Mouse (Mus musculus) G1E (cell line): ENCODE results near the gene Cic. TPM values are rescaled to one million over a fixed set of nuclear protein-coding genes. Genes with fewer than 3 reads are reported as not detected.
A peak's percentile ranks its signal among the peaks of the same experiment; 100 is the strongest.

Experiments used
- ATAC-seq: 2 replicates; pipeline ENCODE4 v1.8.0; 2016; ENCODE audit warnings: mild to moderate bottlenecking; ENCODE audit not compliant: insufficient number of reproducible peaks, poor library complexity, low FRiP score, severe bottlenecking; ENCODE audit errors: extremely low read depth
- DNase-seq: peaks from one replicate; pipeline ENCODE4 v3.0.0; 2012; ENCODE audit warnings: low spot score
- H3K27me3 ChIP-seq: 2 replicates; pipeline ENCODE4 v1.6.1; 2012; ENCODE audit warnings: mild to moderate bottlenecking, low read length, inconsistent platforms; ENCODE audit not compliant: insufficient read depth
- H3K36me3 ChIP-seq: replicated peaks from 2 replicates; pipeline ENCODE3; 2012; ENCODE audit warnings: mild to moderate bottlenecking, inconsistent platforms
- H3K4me1 ChIP-seq: 2 replicates; pipeline ENCODE4 v1.6.1; 2012; ENCODE audit warnings: low read depth, low read length, inconsistent platforms, mixed read lengths; ENCODE audit not compliant: insufficient read depth
- H3K4me3 ChIP-seq: 2 replicates; pipeline ENCODE4 v1.5.1; 2012; ENCODE audit warnings: low read depth, mild to moderate bottlenecking, inconsistent platforms, low read length, moderate library complexity, mixed read lengths
- H3K9me3 ChIP-seq: replicated peaks from 2 replicates; pipeline ENCODE4 v1.6.1; 2012; ENCODE audit warnings: inconsistent platforms
- CTCF ChIP-seq: IDR thresholded peaks from 2 replicates; pipeline ENCODE4 v1.5.1; 2012; ENCODE audit warnings: low read depth, low read length, inconsistent platforms, mixed read lengths
- GATA1 ChIP-seq: IDR thresholded peaks from 2 replicates; pipeline ENCODE4 v1.6.1; 2012; ENCODE audit warnings: borderline replicate concordance, low read length, inconsistent platforms, mixed read lengths
- GATA2 ChIP-seq: IDR thresholded peaks from 2 replicates; pipeline ENCODE4 v1.6.1; 2012; ENCODE audit warnings: low read depth, low read length, inconsistent platforms, borderline replicate concordance
- POLR2AphosphoS5 ChIP-seq: IDR thresholded peaks from 2 replicates; pipeline ENCODE4 v1.6.1; 2012; ENCODE audit warnings: low read depth, low read length, inconsistent platforms; ENCODE audit not compliant: insufficient replicate concordance
- TAL1 ChIP-seq: conservative IDR thresholded peaks from 2 replicates; pipeline ENCODE4 v1.6.1; 2012; ENCODE audit warnings: low read depth, low read length, inconsistent platforms, mixed read lengths
- polyA plus RNA-seq: library from polyadenylated mRNA; stranded (reverse); fragments of >175 nt; gene quantifications from 2 replicates; pipeline ENCODE4 v1.2.3, GENCODE M21; 2012
- total RNA-seq, 2 experiments: library from RNA; stranded (forward) in 1 of 2; stranded (reverse) in 1 of 2; fragments of 200-1000 nt in 1 of 2; fragments of >200 nt in 1 of 2; fragmentation: Nextera tagmentation in 1 of 2; gene quantifications; 2 replicates each; pipeline ENCODE4 v1.2.3; 2014 to 2017

Cic gene
- total and polyA plus RNA-seq, 3 experiments, result 32.2 to 382 (median 160) TPM

DNA sequence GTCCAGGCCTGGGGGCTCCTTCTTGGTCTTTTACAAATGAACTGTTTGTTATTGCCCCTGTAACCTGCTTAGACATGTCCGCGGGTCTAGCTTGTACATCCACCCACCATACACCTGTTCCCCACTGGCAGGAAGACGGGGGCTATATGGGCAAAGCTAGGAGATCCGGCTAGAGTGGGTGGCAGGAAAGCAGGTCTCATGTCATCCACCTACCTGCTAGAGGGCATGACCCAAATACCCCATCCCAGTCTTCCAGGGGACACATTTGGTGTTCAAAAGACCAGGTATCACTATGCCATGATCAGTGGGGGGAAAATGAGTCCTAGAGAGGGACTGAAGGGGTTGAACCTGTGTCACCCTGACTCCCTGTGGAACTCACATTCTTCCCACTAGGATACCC lies 9.9 kb downstream of the Cic start:
- Histone ChIP-seq H3K27me3 (no peaks in the 10 kb centered on the region), H3K36me3 (peaks cover 52% of the 10 kb centered on the region), H3K9me3 (no peaks in the 10 kb centered on the region), H3K4me3 (peak overlapping the region; percentile 75; the same call in 1 of the 2 replicates), H3K4me1 (peaks cover 90% of the 10 kb centered on the region)
- TF ChIP-seq CTCF (no peak), POLR2AphosphoS5 (no peak), GATA1 (no peak), TAL1 (no peak), GATA2 (no peak)
- DNase-seq (no peak), ATAC-seq (no peak)

DNA sequence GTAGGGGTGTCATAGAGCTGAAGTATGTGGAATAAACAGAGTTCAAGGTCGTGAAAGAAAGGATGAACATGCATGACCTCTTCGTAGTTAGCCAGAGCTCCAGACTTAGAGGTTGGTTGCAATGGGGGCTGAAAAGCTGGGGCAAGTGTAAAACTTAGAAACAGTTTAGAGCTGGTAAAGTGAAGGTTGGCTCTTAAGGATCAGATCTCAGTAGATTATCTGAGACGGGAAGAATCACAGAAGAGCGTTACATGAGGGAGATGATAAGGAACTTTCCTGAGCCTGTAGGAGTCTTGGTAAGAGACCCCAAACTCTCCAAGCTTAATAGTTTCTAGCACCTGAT lies 10.5 kb downstream of the Cic start:
- peak overlapping the region; percentile 75 for H3K4me3 ChIP-seq
- ATAC-seq (no peak), DNase-seq (no peak)
- TF ChIP-seq POLR2AphosphoS5 (no peak), CTCF (0 out of 2 replicates have a peak, but pooled peaks have one; percentile 14)
- H3K36me3 ChIP-seq, result peaks cover 46% of the 10 kb centered on the region
- no peaks in the 10 kb centered on the region for H3K27me3 ChIP-seq
- no peaks in the 10 kb centered on the region for H3K9me3 ChIP-seq
- peaks cover 88% of the 10 kb centered on the region for H3K4me1 ChIP-seq

DNA sequence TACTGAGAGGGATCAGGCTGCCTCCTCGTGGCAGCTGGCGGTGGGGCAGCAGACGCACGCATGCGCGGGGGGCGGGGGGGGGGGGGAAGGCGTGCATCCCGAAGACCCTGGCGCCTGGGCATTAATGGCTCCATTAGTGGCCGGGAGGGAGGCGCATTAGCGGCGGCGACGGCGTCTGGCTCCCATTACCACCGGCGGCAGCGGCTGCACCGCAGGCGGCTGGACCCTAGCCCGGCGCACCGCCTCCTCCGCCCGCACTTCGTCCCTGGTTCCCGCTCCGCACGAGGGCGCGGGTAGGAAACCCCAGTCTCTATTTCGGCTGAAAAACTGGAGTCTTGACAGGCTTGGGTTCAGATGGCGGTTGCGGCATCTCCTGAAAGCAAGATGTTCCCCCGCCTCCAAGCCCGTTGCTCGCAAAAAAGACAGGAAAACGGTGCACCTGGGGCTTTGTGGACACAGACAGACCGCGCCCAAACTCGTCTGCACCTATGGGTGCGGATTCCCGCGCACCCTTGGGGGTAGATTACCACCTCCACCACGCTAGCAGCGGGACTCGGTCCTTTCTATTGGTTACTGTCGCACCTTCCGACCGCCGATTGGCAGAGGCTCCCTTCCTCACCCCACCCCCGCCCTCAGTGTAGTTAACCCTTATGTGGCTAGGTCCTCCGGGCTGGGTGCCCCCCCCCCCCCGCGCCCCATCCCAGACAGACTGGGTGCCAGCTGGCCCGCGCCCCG lies 11.0 kb downstream of the Cic start:
- ATAC-seq (peak; percentile 56), DNase-seq (peak; percentile 90)
- H3K4me1 ChIP-seq, result peaks cover 88% of the 10 kb centered on the region
- no peaks in the 10 kb centered on the region for H3K9me3 ChIP-seq
- H3K36me3 ChIP-seq, result peaks cover 41% of the 10 kb centered on the region
- no peaks in the 10 kb centered on the region for H3K27me3 ChIP-seq
- H3K4me3 ChIP-seq, result peak overlapping the region; percentile 75
- no peak for TF ChIP-seq GATA2
- no peak for TF ChIP-seq POLR2AphosphoS5
- no peak for TF ChIP-seq GATA1
- TF ChIP-seq CTCF, result no peak
- no peak for TF ChIP-seq TAL1

GRCm38 (mm10) chr7:25279076-25279860 lies 11.8 kb downstream of the Cic start:
- TF ChIP-seq GATA1, result no peak
- TF ChIP-seq GATA2, result no peak
- no peak for TF ChIP-seq TAL1
- no peak for TF ChIP-seq CTCF
- TF ChIP-seq POLR2AphosphoS5, result no peak
- no peak for DNase-seq
- no peaks in the 10 kb centered on the region for H3K27me3 ChIP-seq
- peaks cover 39% of the 10 kb centered on the region for H3K36me3 ChIP-seq
- peaks cover 88% of the 10 kb centered on the region for H3K4me1 ChIP-seq
- ATAC-seq, result no peak
- no peaks in the 10 kb centered on the region for H3K9me3 ChIP-seq
- H3K4me3 ChIP-seq, result peak overlapping the region; percentile 75

GRCm38 (mm10) chr7:25279861-25280791 lies 12.6 kb downstream of the Cic start:
- Histone ChIP-seq H3K36me3 (peaks cover 40% of the 10 kb centered on the region), H3K4me1 (peaks cover 87% of the 10 kb centered on the region), H3K27me3 (no peaks in the 10 kb centered on the region), H3K4me3 (peak overlapping the region; percentile 75), H3K9me3 (no peaks in the 10 kb centered on the region)
- no peak for TF ChIP-seq GATA2
- TF ChIP-seq CTCF, result no peak
- no peak for TF ChIP-seq GATA1
- no peak for TF ChIP-seq POLR2AphosphoS5
- no peak for ATAC-seq
- DNase-seq, result no peak

DNA sequence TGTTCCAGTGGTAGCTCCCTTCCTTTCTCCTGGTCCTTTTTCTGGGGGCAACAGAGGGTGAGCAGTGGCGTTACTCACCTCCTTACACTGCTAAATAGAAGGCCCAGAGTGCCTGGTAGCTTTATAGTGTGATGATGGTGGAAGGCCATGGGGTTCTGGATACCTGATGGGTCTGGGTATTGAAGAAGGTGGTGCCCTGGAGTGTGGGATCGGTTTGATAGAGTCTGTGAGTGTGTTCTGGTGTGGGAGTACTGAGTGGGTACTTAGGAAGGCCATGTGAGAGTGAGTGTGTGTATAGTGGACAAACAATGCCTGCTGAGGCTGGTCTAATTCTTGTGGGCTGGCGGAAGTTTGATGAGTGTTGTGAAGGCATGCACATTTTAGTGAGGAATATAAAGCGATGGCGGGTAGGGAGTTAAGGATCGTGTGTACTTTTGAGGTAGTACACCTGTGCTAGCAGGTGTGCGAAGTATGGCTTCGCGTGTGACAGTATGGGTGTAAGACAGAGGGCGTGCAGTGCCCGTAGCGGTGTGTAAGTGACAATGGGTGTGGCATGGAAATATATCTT lies 13.7 kb downstream of the Cic start:
- Histone ChIP-seq H3K4me3 (peak overlapping the region; percentile 70; the same call in 1 of the 2 replicates), H3K36me3 (peaks cover 40% of the 10 kb centered on the region), H3K9me3 (no peaks in the 10 kb centered on the region), H3K4me1 (peaks cover 85% of the 10 kb centered on the region), H3K27me3 (no peaks in the 10 kb centered on the region)
- no peak for DNase-seq
- TF ChIP-seq GATA1, result no peak
- no peak for TF ChIP-seq GATA2
- no peak for TF ChIP-seq CTCF
- TF ChIP-seq POLR2AphosphoS5, result 0 out of 2 replicates have a peak, but pooled peaks have one; percentile 55
- TF ChIP-seq TAL1, result no peak
- ATAC-seq, result no peak
